In genomic region chr7:72391323-72391722, GRCm38 (mm10) we compare ENCODE assay signal across 7 mouse cellular contexts.
A peak's percentile ranks its signal among the peaks of the same experiment; 100 is the strongest.
DNase-seq lines count a peak whose midpoint lies in the region; ATAC-seq lines count a peak whose summit lies in the region.

No protein-coding gene starts in this region.

- H3K4me3 ChIP-seq in limb, embryonic 11.5 days (ENCODE audit: low read depth, low read length): no peak overlapping the region

- H3K27me3 ChIP-seq in limb, embryonic 11.5 days (ENCODE audit: control insufficient read depth, insufficient read depth, low read length): no peaks in the 10 kb centered on the region

- H3K27ac ChIP-seq in limb, embryonic 11.5 days (replicated peaks; ENCODE audit: low read depth, low read length): no peak overlapping the region

- no peaks in the 10 kb centered on the region for H3K36me3 ChIP-seq in limb, embryonic 11.5 days (ENCODE audit: control insufficient read depth, insufficient read depth, low read length)

- intact Hi-C loops in left cerebral cortex, postnatal 4 days (cut with DNase I): loop anchor here (10.0 kb wide), 1 partner anchor 1253 kb away; no protein-coding TSS in a partner anchor

- no peak overlapping the region for H3K4me2 ChIP-seq in limb, embryonic 11.5 days (ENCODE audit: low read depth, severe bottlenecking)

- DNase-seq in left cerebral cortex, postnatal 4 days: peak; percentile 22
- no peak for DNase-seq in left cerebral cortex, adult 18-20 months (ENCODE audit: low spot score in 2 of 2)
- peak; percentile 73 for DNase-seq in NIH3T3 (ENCODE audit: low read depth)
- DNase-seq in embryo, embryonic 11 days: peak; percentile 80
- DNase-seq in limb, embryonic 11.5 days (ENCODE audit: low spot score): peak; percentile 55
- DNase-seq in thymus, postnatal 25 days: peak; percentile 7
- DNase-seq in spleen, postnatal 14 days (ENCODE audit: low spot score in 2 of 2): no peak

- H3K4me1 ChIP-seq in limb, embryonic 11.5 days (ENCODE audit: control insufficient read depth, insufficient read depth, low read length): no peaks in the 10 kb centered on the region

- ATAC-seq in limb, embryonic 11.5 days (ENCODE audit: insufficient number of reproducible peaks, low FRiP score, low TSS enrichment, low read depth): no peak

- no peak overlapping the region for H3K9ac ChIP-seq in limb, embryonic 11.5 days (ENCODE audit: low read length)

- no peaks in the 10 kb centered on the region for H3K9me3 ChIP-seq in limb, embryonic 11.5 days (ENCODE audit: control insufficient read depth, low read length)

- WGBS in limb, embryonic 11.5 days: 44% methylated on average over 7 of the region's 7 CpGs

Comparison
In these comparisons a context has a peak if more than half of its experiments do, and no peak if none do; other contexts are left out.
1. DNase-seq: peak in left cerebral cortex, postnatal 4 days (single experiment), NIH3T3 (single experiment), embryo, embryonic 11 days (single experiment), limb, embryonic 11.5 days (single experiment) and thymus, postnatal 25 days (single experiment); none in left cerebral cortex, adult 18-20 months (0 of 2) and spleen, postnatal 14 days (0 of 2).